Mouse (Mus musculus): Measurements from ENCODE around the gene Laptm5. TPM values are rescaled to one million over a fixed set of nuclear protein-coding genes. Genes with fewer than 3 reads are reported as not detected.

Laptm5 gene
- polyA plus RNA-seq, 1 experiment, result 16.4 TPM

- Histone ChIP-seq H3K4me1 (ENCODE audit: control insufficient read depth, insufficient read depth, insufficient read length, low read length) (no peaks in the 10 kb centered on the region), H3K27ac (replicated peaks; ENCODE audit: low read depth, low read length) (no peak overlapping the region), H3K4me3 (ENCODE audit: insufficient read depth, low read depth, low read length) (no peak overlapping the region)
These were observed 23.0 kb upstream of the Laptm5 start for GRCm38 (mm10) chr4:130889777-130890510.

GRCm38 (mm10) chr4:130890511-130890840 lies 22.4 kb upstream of the Laptm5 start:
- Histone ChIP-seq H3K4me3 (ENCODE audit: insufficient read depth, low read depth, low read length) (no peak overlapping the region), H3K4me1 (ENCODE audit: control insufficient read depth, insufficient read depth, insufficient read length, low read length) (no peaks in the 10 kb centered on the region), H3K27ac (replicated peaks; ENCODE audit: low read depth, low read length) (no peak overlapping the region)

GRCm38 (mm10) chr4:130892001-130892587 lies 20.8 kb upstream of the Laptm5 start:
- Histone ChIP-seq H3K4me3 (ENCODE audit: insufficient read depth, low read depth, low read length) (no peak overlapping the region), H3K27ac (replicated peaks; ENCODE audit: low read depth, low read length) (no peak overlapping the region), H3K4me1 (ENCODE audit: control insufficient read depth, insufficient read depth, insufficient read length, low read length) (no peaks in the 10 kb centered on the region)

GRCm38 (mm10) chr4:130893688-130894087 lies 19.2 kb upstream of the Laptm5 start:
- no peak overlapping the region for H3K4me3 ChIP-seq (ENCODE audit: insufficient read depth, low read depth, low read length)
- H3K4me1 ChIP-seq (ENCODE audit: control insufficient read depth, insufficient read depth, insufficient read length, low read length), result no peaks in the 10 kb centered on the region
- no peak overlapping the region for H3K27ac ChIP-seq (replicated peaks; ENCODE audit: low read depth, low read length)

GRCm38 (mm10) chr4:130895701-130896100 lies 17.2 kb upstream of the Laptm5 start:
- no peak overlapping the region for H3K27ac ChIP-seq (replicated peaks; ENCODE audit: low read depth, low read length)
- H3K4me1 ChIP-seq (ENCODE audit: control insufficient read depth, insufficient read depth, insufficient read length, low read length), result no peaks in the 10 kb centered on the region
- H3K4me3 ChIP-seq (ENCODE audit: insufficient read depth, low read depth, low read length), result no peak overlapping the region

GRCm38 (mm10) chr4:130896372-130896771 lies 16.6 kb upstream of the Laptm5 start:
- Histone ChIP-seq H3K4me3 (ENCODE audit: insufficient read depth, low read depth, low read length) (no peak overlapping the region), H3K4me1 (ENCODE audit: control insufficient read depth, insufficient read depth, insufficient read length, low read length) (no peaks in the 10 kb centered on the region), H3K27ac (replicated peaks; ENCODE audit: low read depth, low read length) (no peak overlapping the region)

- Histone ChIP-seq H3K4me1 (ENCODE audit: control insufficient read depth, insufficient read depth, insufficient read length, low read length) (no peaks in the 10 kb centered on the region), H3K4me3 (ENCODE audit: insufficient read depth, low read depth, low read length) (no peak overlapping the region), H3K27ac (replicated peaks; ENCODE audit: low read depth, low read length) (no peak overlapping the region)
These were observed 13.5 kb upstream of the Laptm5 start for GRCm38 (mm10) chr4:130899383-130899781.

- no peak overlapping the region for H3K27ac ChIP-seq (replicated peaks; ENCODE audit: low read depth, low read length)
These were observed 13.0 kb upstream of the Laptm5 start for GRCm38 (mm10) chr4:130899782-130900427.

GRCm38 (mm10) chr4:130900746-130901145 lies 12.2 kb upstream of the Laptm5 start:
- no peak overlapping the region for H3K4me3 ChIP-seq (ENCODE audit: insufficient read depth, low read depth, low read length)
- no peaks in the 10 kb centered on the region for H3K4me1 ChIP-seq (ENCODE audit: control insufficient read depth, insufficient read depth, insufficient read length, low read length)
- H3K27ac ChIP-seq (replicated peaks; ENCODE audit: low read depth, low read length), result no peak overlapping the region

More at GRCm38 (mm10) chr4:130899782-130900427, 13.0 kb upstream of the Laptm5 start:
- Histone ChIP-seq H3K4me1 (ENCODE audit: control insufficient read depth, insufficient read depth, insufficient read length, low read length) (no peaks in the 10 kb centered on the region), H3K4me3 (ENCODE audit: insufficient read depth, low read depth, low read length) (no peak overlapping the region)

- H3K27ac ChIP-seq (replicated peaks; ENCODE audit: low read depth, low read length), result 0 out of 2 replicates have a peak overlapping the region, but pooled peaks have one; percentile 18
- 0 out of 2 replicates have a peak, but pooled peaks cover 2% of the 10 kb centered on the region for H3K4me1 ChIP-seq (ENCODE audit: control insufficient read depth, insufficient read depth, insufficient read length, low read length)
- no peak overlapping the region for H3K4me3 ChIP-seq (ENCODE audit: insufficient read depth, low read depth, low read length)
These were observed 10.6 kb upstream of the Laptm5 start for GRCm38 (mm10) chr4:130902289-130902781.

- no peak overlapping the region for H3K27ac ChIP-seq (replicated peaks; ENCODE audit: low read depth, low read length)
- H3K4me1 ChIP-seq (ENCODE audit: control insufficient read depth, insufficient read depth, insufficient read length, low read length), result 0 out of 2 replicates have a peak, but pooled peaks cover 2% of the 10 kb centered on the region
- H3K4me3 ChIP-seq (ENCODE audit: insufficient read depth, low read depth, low read length), result no peak overlapping the region
These were observed 7.9 kb upstream of the Laptm5 start for GRCm38 (mm10) chr4:130905025-130905424.

- no peak overlapping the region for H3K27ac ChIP-seq (replicated peaks; ENCODE audit: low read depth, low read length)
- 0 out of 2 replicates have a peak, but pooled peaks cover 2% of the 10 kb centered on the region for H3K4me1 ChIP-seq (ENCODE audit: control insufficient read depth, insufficient read depth, insufficient read length, low read length)
- no peak overlapping the region for H3K4me3 ChIP-seq (ENCODE audit: insufficient read depth, low read depth, low read length)
These were observed 7.0 kb upstream of the Laptm5 start for GRCm38 (mm10) chr4:130905882-130906281.

- no peak overlapping the region for H3K27ac ChIP-seq (replicated peaks; ENCODE audit: low read depth, low read length)
These were observed 6.6 kb upstream of the Laptm5 start for GRCm38 (mm10) chr4:130906296-130906695.

GRCm38 (mm10) chr4:130907200-130908069 lies 5.5 kb upstream of the Laptm5 start:
- Histone ChIP-seq H3K27ac (replicated peaks; ENCODE audit: low read depth, low read length) (no peak overlapping the region), H3K4me3 (ENCODE audit: insufficient read depth, low read depth, low read length) (no peak overlapping the region)

More at GRCm38 (mm10) chr4:130906296-130906695, 6.6 kb upstream of the Laptm5 start:
- H3K4me1 ChIP-seq (ENCODE audit: control insufficient read depth, insufficient read depth, insufficient read length, low read length), result 0 out of 2 replicates have a peak, but pooled peaks cover 2% of the 10 kb centered on the region
- no peak overlapping the region for H3K4me3 ChIP-seq (ENCODE audit: insufficient read depth, low read depth, low read length)

More at GRCm38 (mm10) chr4:130907200-130908069, 5.5 kb upstream of the Laptm5 start:
- 0 out of 2 replicates have a peak, but pooled peaks cover 2% of the 10 kb centered on the region for H3K4me1 ChIP-seq (ENCODE audit: control insufficient read depth, insufficient read depth, insufficient read length, low read length)
